Mouse (Mus musculus) kidney, embryonic 15.5 days (tissue): ENCODE results near the gene Thap4. TPM values are rescaled to one million over a fixed set of nuclear protein-coding genes. Genes with fewer than 3 reads are reported as not detected.
A peak's percentile ranks its signal among the peaks of the same experiment; 100 is the strongest.
"Not testable (repeated sequence)": the region's sequence is repeated elsewhere in the genome, so short reads cannot be mapped to it uniquely, and the experiment has no call there.

Source experiments
- ATAC-seq: fragments of 200-750 bp; cut with Nextera tagmentation; replicated peaks from 2 replicates; pipeline ENCODE4 v1.8.0; 2017; ENCODE audit warnings: moderate TSS enrichment; ENCODE audit not compliant: low FRiP score
- H3K27ac ChIP-seq: fragments of 300-500 bp; sonication (generic); 2 replicates; pipeline ENCODE4 v1.5.1; 2015; ENCODE audit warnings: mild to moderate bottlenecking, inconsistent platforms
- H3K27me3 ChIP-seq: fragments of 300-500 bp; sonication (generic); 2 replicates; pipeline ENCODE4 v1.6.1; 2015; ENCODE audit warnings: inconsistent platforms
- H3K36me3 ChIP-seq: fragments of 300-500 bp; sonication (generic); 2 replicates; pipeline ENCODE4 v1.6.1; 2015; ENCODE audit warnings: inconsistent platforms
- H3K4me1 ChIP-seq: fragments of 300-500 bp; sonication (generic); 2 replicates; pipeline ENCODE4 v1.6.1; 2015; ENCODE audit warnings: inconsistent platforms
- H3K4me2 ChIP-seq: fragments of 300-500 bp; sonication (generic); 2 replicates; pipeline ENCODE4 v1.6.1; 2015; ENCODE audit warnings: moderate library complexity, mild to moderate bottlenecking, inconsistent platforms
- H3K4me3 ChIP-seq: fragments of 300-500 bp; sonication (generic); replicated peaks from 2 replicates; pipeline ENCODE4 v1.5.1; 2015; ENCODE audit warnings: mild to moderate bottlenecking, inconsistent platforms
- H3K9ac ChIP-seq: fragments of 300-500 bp; sonication (generic); 2 replicates; pipeline ENCODE4 v1.6.1; 2015; ENCODE audit warnings: mild to moderate bottlenecking, inconsistent platforms
- H3K9me3 ChIP-seq: fragments of 300-500 bp; sonication (generic); replicated peaks from 2 replicates; pipeline ENCODE4 v1.6.1; 2016; ENCODE audit warnings: inconsistent platforms
- WGBS: fragments of 180-500 bp; shearing (Covaris S2); methylation state at CpG from one replicate; pipeline ENCODE4 v1.1.7; 2015; ENCODE audit warnings: mixed read lengths; 5-methylcytosine and 5-hydroxymethylcytosine counted together
- polyA plus RNA-seq: library from polyadenylated mRNA; unstranded; fragments of >200 nt; fragmentation: Nextera tagmentation; extraction: Ambion mirVana; gene quantifications from 2 replicates; pipeline ENCODE4 v1.2.1, GENCODE M21; 2015

The Thap4 gene
- polyA plus RNA-seq, 1 experiment from 2014 or later: 63.7 TPM

GRCm38 (mm10) chr1:93764871-93765591, 10.4 kb upstream of the Thap4 start:
- no peak overlapping the region for H3K9ac ChIP-seq
- no peaks in the 10 kb centered on the region for H3K27me3 ChIP-seq
- H3K4me2 ChIP-seq: no peak overlapping the region
- H3K9me3 ChIP-seq: no peaks in the 10 kb centered on the region
- no peak overlapping the region for H3K4me3 ChIP-seq
- no peak for ATAC-seq
- H3K4me1 ChIP-seq: no peaks in the 10 kb centered on the region
- no peak overlapping the region for H3K27ac ChIP-seq
- 90% methylated on average over 9 of the region's 9 CpGs for WGBS
- peaks cover 20% of the 10 kb centered on the region for H3K36me3 ChIP-seq

GRCm38 (mm10) chr1:93763531-93763930, 8.9 kb upstream of the Thap4 start:
- not testable (repeated sequence) for H3K9ac ChIP-seq, ATAC-seq, H3K36me3 ChIP-seq, H3K9me3 ChIP-seq, H3K4me2 ChIP-seq, H3K27ac ChIP-seq, H3K4me1 ChIP-seq, H3K27me3 ChIP-seq, H3K4me3 ChIP-seq
- 86% methylated on average over 3 of the region's 3 CpGs for WGBS

GRCm38 (mm10) chr1:93760076-93760475, 5.4 kb upstream of the Thap4 start:
- no peak overlapping the region for H3K4me2 ChIP-seq
- no peaks in the 10 kb centered on the region for H3K27me3 ChIP-seq
- no peak overlapping the region for H3K9ac ChIP-seq
- no peaks in the 10 kb centered on the region for H3K9me3 ChIP-seq
- WGBS: 92% methylated on average over 1 of the region's 1 CpGs
- H3K4me3 ChIP-seq: no peak overlapping the region
- H3K4me1 ChIP-seq: peaks cover 22% of the 10 kb centered on the region
- ATAC-seq: no peak
- no peaks in the 10 kb centered on the region for H3K36me3 ChIP-seq
- no peak overlapping the region for H3K27ac ChIP-seq

GRCm38 (mm10) chr1:93756154-93756553, 1.5 kb upstream of the Thap4 start:
- Histone ChIP-seq H3K9me3 (no peaks in the 10 kb centered on the region), H3K4me3 (peak overlapping the region; percentile 99; the same call in 1 of the 2 replicates), H3K27ac (no peak overlapping the region), H3K4me1 (peaks cover 29% of the 10 kb centered on the region), H3K27me3 (no peaks in the 10 kb centered on the region), H3K36me3 (no peaks in the 10 kb centered on the region), H3K9ac (no peak overlapping the region), H3K4me2 (peak overlapping the region; percentile 86)
- no peak for ATAC-seq

- Histone ChIP-seq H3K4me1 (peaks cover 29% of the 10 kb centered on the region), H3K4me3 (peak overlapping the region; percentile 99), H3K4me2 (peak overlapping the region; percentile 86), H3K27ac (peak overlapping the region; percentile 92), H3K9me3 (no peaks in the 10 kb centered on the region), H3K36me3 (peaks cover 2% of the 10 kb centered on the region), H3K9ac (peak overlapping the region; percentile 77), H3K27me3 (no peaks in the 10 kb centered on the region)
- ATAC-seq: no peak
- 21% methylated on average over 7 of the region's 7 CpGs for WGBS
Measured at GRCm38 (mm10) chr1:93755618-93756017, 954 bp upstream of the Thap4 start.

- H3K4me2 ChIP-seq: peak overlapping the region; percentile 86
- peaks cover 29% of the 10 kb centered on the region for H3K4me1 ChIP-seq
- peak overlapping the region; percentile 77 for H3K9ac ChIP-seq
- 0% methylated on average over 13 of the region's 13 CpGs for WGBS
- peaks cover 5% of the 10 kb centered on the region for H3K36me3 ChIP-seq
- no peaks in the 10 kb centered on the region for H3K27me3 ChIP-seq
- H3K9me3 ChIP-seq: no peaks in the 10 kb centered on the region
- H3K4me3 ChIP-seq: peak overlapping the region; percentile 99
- ATAC-seq: no peak
- H3K27ac ChIP-seq: peak overlapping the region; percentile 92
Measured at GRCm38 (mm10) chr1:93755291-93755610, 587 bp upstream of the Thap4 start.

GRCm38 (mm10) chr1:93753911-93754572, 622 bp downstream of the Thap4 start:
- peak overlapping the region; percentile 99 for H3K4me3 ChIP-seq
- H3K4me1 ChIP-seq: peaks cover 29% of the 10 kb centered on the region
- ATAC-seq: peak; percentile 61
- WGBS: under 1% methylated on average over 59 of the region's 59 CpGs
- H3K4me2 ChIP-seq: peak overlapping the region; percentile 86
- H3K9me3 ChIP-seq: no peaks in the 10 kb centered on the region
- H3K27ac ChIP-seq: peak overlapping the region; percentile 92
- H3K36me3 ChIP-seq: peaks cover 18% of the 10 kb centered on the region
- no peaks in the 10 kb centered on the region for H3K27me3 ChIP-seq
- peak overlapping the region; percentile 77 for H3K9ac ChIP-seq

- Histone ChIP-seq H3K27me3 (no peaks in the 10 kb centered on the region), H3K27ac (no peak within 1 kb of the TSS), H3K9ac (no peak within 1 kb of the TSS), H3K9me3 (no peaks in the 10 kb centered on the region), H3K4me1 (peaks cover 21% of the 10 kb centered on the region), H3K4me2 (no peak within 1 kb of the TSS), H3K4me3 (no peak within 1 kb of the TSS), H3K36me3 (peaks cover 29% of the 10 kb centered on the region)
- WGBS: 84% methylated on average over 6 of the region's 6 CpGs
- no peak for ATAC-seq
Measured at GRCm38 (mm10) chr1:93751290-93751689, 3.4 kb downstream of the Thap4 start, which contains the start of gene Atg4b. Gene Atg4b (plus strand): TSS chr1:93751500.

GRCm38 (mm10) chr1:93748539-93748938, 6.1 kb downstream of the Thap4 start:
- H3K9ac ChIP-seq: no peak overlapping the region
- no peak overlapping the region for H3K27ac ChIP-seq
- H3K4me2 ChIP-seq: no peak overlapping the region
- peaks cover 36% of the 10 kb centered on the region for H3K36me3 ChIP-seq
- no peak for ATAC-seq
- no peaks in the 10 kb centered on the region for H3K27me3 ChIP-seq
- WGBS: 93% methylated on average over 1 of the region's 1 CpGs
- H3K4me3 ChIP-seq: no peak overlapping the region
- no peaks in the 10 kb centered on the region for H3K9me3 ChIP-seq
- H3K4me1 ChIP-seq: peaks cover 21% of the 10 kb centered on the region

- ATAC-seq: peak; percentile 26; the same call in 1 of the 2 replicates
- Histone ChIP-seq H3K9me3 (no peaks in the 10 kb centered on the region), H3K9ac (no peak overlapping the region), H3K27ac (no peak overlapping the region), H3K4me2 (no peak overlapping the region), H3K4me1 (peaks cover 15% of the 10 kb centered on the region), H3K4me3 (no peak overlapping the region), H3K36me3 (peaks cover 45% of the 10 kb centered on the region), H3K27me3 (no peaks in the 10 kb centered on the region)
- 57% methylated on average over 5 of the region's 5 CpGs for WGBS
Measured at GRCm38 (mm10) chr1:93746179-93746578, 8.5 kb downstream of the Thap4 start.

- Histone ChIP-seq H3K36me3 (peaks cover 16% of the 10 kb centered on the region), H3K4me1 (peaks cover 15% of the 10 kb centered on the region), H3K27me3 (no peaks in the 10 kb centered on the region), H3K9me3 (no peaks in the 10 kb centered on the region), H3K27ac (no peak overlapping the region), H3K9ac (no peak overlapping the region), H3K4me2 (no peak overlapping the region), H3K4me3 (no peak overlapping the region)
- ATAC-seq: no peak
Measured at GRCm38 (mm10) chr1:93742910-93743309, 11.8 kb downstream of the Thap4 start.

GRCm38 (mm10) chr1:93741987-93742386, 12.7 kb downstream of the Thap4 start:
- Histone ChIP-seq H3K4me2 (no peak overlapping the region), H3K27me3 (no peaks in the 10 kb centered on the region), H3K9ac (no peak overlapping the region), H3K27ac (no peak overlapping the region), H3K9me3 (no peaks in the 10 kb centered on the region), H3K4me1 (peaks cover 15% of the 10 kb centered on the region), H3K4me3 (no peak overlapping the region), H3K36me3 (peaks cover 16% of the 10 kb centered on the region)
- 75% methylated on average over 4 of the region's 4 CpGs for WGBS
- ATAC-seq: no peak
